Mouse (Mus musculus) heart, postnatal 0 days (tissue): ENCODE measurements around the gene Cpeb1.

Experiments
- CTCF ChIP-seq: IDR thresholded peaks from 2 replicates; pipeline ENCODE4 v1.5.1; 2016; ENCODE audit warnings: antibody characterized with exemption, control low read depth, low read depth
- EP300 ChIP-seq: IDR thresholded peaks from 2 replicates; pipeline ENCODE4 v1.6.1; 2016; ENCODE audit warnings: antibody characterized with exemption, low read depth

GRCm38 (mm10) chr7:81372337-81372920 lies 82.8 kb downstream of the Cpeb1 start:
- no peak for TF ChIP-seq CTCF
- TF ChIP-seq EP300 = no peak
